Mouse (Mus musculus) hindbrain, embryonic 11.5 days (tissue): ENCODE results near the gene Ahdc1. TPM values are rescaled to one million over a fixed set of nuclear protein-coding genes. Genes with fewer than 3 reads are reported as not detected.

Experiments
- ATAC-seq: fragments of 200-750 bp; cut with Nextera tagmentation; 2 replicates; pipeline ENCODE4 v1.8.0; 2017; ENCODE audit warnings: mild to moderate bottlenecking, moderate TSS enrichment, moderate library complexity; ENCODE audit not compliant: low FRiP score
- DNase-seq: peaks from one replicate; pipeline ENCODE4 v3.0.0-alpha.2; 2015; ENCODE audit warnings: low spot score
- H3K27ac ChIP-seq: fragments of 300-500 bp; sonication (generic); 2 replicates; pipeline ENCODE4 v1.5.1; 2014; ENCODE audit warnings: mild to moderate bottlenecking, low read depth, low read length
- H3K27me3 ChIP-seq: fragments of 300-500 bp; sonication (generic); 2 replicates; pipeline ENCODE4 v1.6.1; 2014; ENCODE audit warnings: mild to moderate bottlenecking, low read length, moderate library complexity, mixed read lengths; ENCODE audit not compliant: control insufficient read depth, insufficient read depth
- H3K36me3 ChIP-seq: fragments of 300-500 bp; sonication (generic); 2 replicates; pipeline ENCODE4 v1.6.1; 2014; ENCODE audit warnings: mild to moderate bottlenecking, low read length, moderate library complexity, mixed read lengths; ENCODE audit not compliant: control insufficient read depth, insufficient read depth
- H3K4me1 ChIP-seq: fragments of 300-500 bp; sonication (generic); replicated peaks from 2 replicates; pipeline ENCODE4 v1.6.1; 2014; ENCODE audit warnings: low read length, mixed read lengths; ENCODE audit not compliant: control insufficient read depth, insufficient read depth
- H3K4me2 ChIP-seq: fragments of 300-500 bp; sonication (generic); replicated peaks from 2 replicates; pipeline ENCODE4 v1.6.1; 2014; ENCODE audit warnings: mild to moderate bottlenecking, low read depth, low read length
- H3K4me3 ChIP-seq: fragments of 300-500 bp; sonication (generic); 2 replicates; pipeline ENCODE4 v1.5.1; 2014; ENCODE audit warnings: low read depth, low read length
- H3K9ac ChIP-seq: fragments of 300-500 bp; sonication (generic); 2 replicates; pipeline ENCODE4 v1.6.1; 2014; ENCODE audit warnings: low read depth, low read length
- H3K9me3 ChIP-seq: fragments of 300-500 bp; sonication (generic); 2 replicates; pipeline ENCODE4 v1.6.1; 2016; ENCODE audit warnings: low read length; ENCODE audit not compliant: control insufficient read depth
- WGBS: fragments of 180-500 bp; shearing (Covaris S2); extraction: QIAGEN DNeasy Blood & Tissue Kit; methylation state at CpG from one replicate; pipeline ENCODE4 v1.1.7; 2014; 5-methylcytosine and 5-hydroxymethylcytosine counted together
- polyA plus RNA-seq: library from polyadenylated mRNA; unstranded; fragments of >200 nt; fragmentation: Nextera tagmentation; extraction: Ambion mirVana; gene quantifications from 2 replicates; pipeline ENCODE4 v1.2.1, GENCODE M21; 2014

Gene Ahdc1
- polyA plus RNA-seq, 1 experiment from 2014 or later = 9.0 TPM

DNA sequence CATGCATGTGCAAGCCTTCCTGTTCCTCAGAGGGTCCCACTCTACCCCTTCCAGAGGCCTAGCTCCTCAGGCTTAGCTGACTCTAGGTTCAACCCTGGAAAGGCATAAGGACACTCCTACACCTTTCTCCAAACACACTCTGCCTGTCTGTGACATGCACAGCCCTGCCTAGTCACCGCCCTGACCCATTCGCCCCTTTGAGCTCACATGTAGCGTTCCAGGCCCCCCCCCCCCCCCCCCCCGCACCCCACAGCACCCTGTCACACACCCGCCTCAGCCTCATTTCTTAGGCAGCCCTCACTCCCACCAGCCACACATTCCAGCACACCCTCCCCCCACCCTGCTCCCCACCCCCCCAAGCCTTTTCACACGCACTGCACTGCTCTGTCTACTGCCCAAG, 9.7 kb downstream of the Ahdc1 start:
- H3K4me1 ChIP-seq = peaks cover 66% of the 10 kb centered on the region
- DNase-seq (no peak), ATAC-seq (no peak)
- 0 out of 2 replicates have a peak overlapping the region, but pooled peaks have one; percentile 7 for H3K9ac ChIP-seq
- H3K4me2 ChIP-seq = no peak overlapping the region
- H3K27ac ChIP-seq = peak overlapping the region; percentile 71
- H3K27me3 ChIP-seq = no peaks in the 10 kb centered on the region
- no peak overlapping the region for H3K4me3 ChIP-seq
- WGBS = 25% methylated on average over 5 of the region's 6 CpGs
- H3K36me3 ChIP-seq = no peaks in the 10 kb centered on the region
- H3K9me3 ChIP-seq = no peaks in the 10 kb centered on the region

DNA sequence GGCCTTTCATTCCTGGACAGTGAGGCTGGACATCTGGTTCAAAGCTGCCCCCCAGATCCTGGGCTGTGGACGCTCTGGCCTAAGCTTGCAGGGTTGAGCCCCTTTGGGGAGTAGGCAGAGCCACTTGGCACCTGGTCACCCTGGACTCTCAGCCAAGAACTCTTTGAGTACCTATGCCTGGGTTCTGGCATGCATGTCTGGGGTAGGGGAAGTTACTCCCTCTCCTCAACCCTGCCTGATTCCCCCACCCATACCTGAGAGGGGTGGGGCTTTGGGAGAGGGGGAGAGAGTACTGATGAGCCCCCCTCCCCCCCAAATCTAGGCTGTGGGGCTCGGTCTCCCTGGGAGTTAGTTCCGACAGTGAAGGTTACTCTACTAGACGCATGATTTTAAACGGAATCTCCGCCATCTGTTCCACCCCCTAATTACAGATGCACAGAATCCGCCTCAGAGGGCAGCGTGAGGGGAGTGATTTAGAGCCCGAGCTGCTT, 10.2 kb downstream of the Ahdc1 start:
- Histone ChIP-seq H3K4me2 (peak overlapping the region; percentile 22; the same call in 1 of the 2 replicates), H3K9me3 (no peaks in the 10 kb centered on the region), H3K27ac (peak overlapping the region; percentile 71), H3K4me1 (peaks cover 64% of the 10 kb centered on the region), H3K9ac (0 out of 2 replicates have a peak overlapping the region, but pooled peaks have one; percentile 7), H3K36me3 (no peaks in the 10 kb centered on the region), H3K27me3 (no peaks in the 10 kb centered on the region), H3K4me3 (no peak overlapping the region)
- ATAC-seq = 0 out of 2 replicates have a peak, but pooled peaks have one; percentile 4
- WGBS = 3% methylated on average over 9 of the region's 9 CpGs
- peak; percentile 65 for DNase-seq

DNA sequence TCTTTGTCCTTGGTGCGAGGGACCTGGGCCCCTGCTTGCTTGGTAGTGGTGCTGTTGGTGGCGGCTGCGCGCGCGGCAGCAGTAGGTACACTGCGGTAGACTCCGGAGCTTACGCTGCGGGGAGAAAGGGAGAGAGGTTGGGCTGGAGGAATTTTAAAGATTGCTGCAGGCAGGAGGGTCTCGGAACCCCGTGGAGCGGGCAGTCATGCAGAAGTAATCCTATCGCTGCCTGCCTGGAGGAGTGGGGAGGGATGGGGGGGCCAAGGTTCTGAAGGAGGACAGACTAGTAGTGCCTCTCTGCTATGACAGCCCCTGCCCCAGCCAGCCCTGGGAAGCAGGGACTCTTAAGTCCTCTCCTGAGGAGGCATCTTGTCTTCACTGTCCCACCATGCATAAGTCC, 11.2 kb downstream of the Ahdc1 start:
- Histone ChIP-seq H3K9me3 (no peaks in the 10 kb centered on the region), H3K27ac (peak overlapping the region; percentile 71), H3K4me1 (peaks cover 57% of the 10 kb centered on the region), H3K4me3 (no peak overlapping the region), H3K9ac (peak overlapping the region; percentile 5; the same call in 1 of the 2 replicates), H3K27me3 (no peaks in the 10 kb centered on the region), H3K4me2 (peak overlapping the region; percentile 22), H3K36me3 (no peaks in the 10 kb centered on the region)
- under 1% methylated on average over 14 of the region's 14 CpGs for WGBS
- peak; percentile 55 for DNase-seq
- peak; percentile 31; the same call in 1 of the 2 replicates for ATAC-seq

DNA sequence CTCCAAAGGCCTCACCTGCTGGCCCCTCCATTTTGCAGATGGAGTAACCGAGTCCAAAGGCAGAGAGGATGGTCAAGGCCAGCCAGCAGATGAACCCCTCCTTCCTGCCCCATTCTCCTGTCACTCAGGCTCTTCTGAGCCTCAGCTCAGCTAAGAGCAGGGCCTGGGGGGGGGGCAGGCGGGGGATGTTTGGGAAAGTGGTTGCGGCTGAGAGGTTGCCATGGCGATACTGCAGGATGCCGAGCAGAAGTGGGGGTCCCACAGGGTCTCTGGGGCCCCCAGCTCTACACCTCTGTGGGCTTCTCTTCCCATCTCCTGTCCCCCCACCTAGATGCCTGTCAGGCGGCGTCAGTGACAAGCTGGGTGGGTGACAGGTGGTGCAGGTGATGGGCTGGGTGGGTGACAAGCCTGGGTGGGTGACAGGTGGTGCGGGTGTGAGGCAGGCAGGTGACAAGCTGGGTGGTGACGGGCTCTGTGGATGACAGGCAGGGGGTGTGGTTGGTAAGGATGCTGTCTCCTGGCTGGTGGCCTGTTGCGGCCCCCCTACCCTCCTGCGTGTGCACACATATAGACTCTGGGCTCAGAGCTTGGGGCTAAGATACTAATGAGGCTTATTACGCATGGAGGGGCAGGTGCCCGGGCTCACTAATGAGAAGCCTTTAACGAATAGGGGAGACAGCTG, 12.0 kb downstream of the Ahdc1 start:
- H3K27me3 ChIP-seq = no peaks in the 10 kb centered on the region
- peak overlapping the region; percentile 71; the same call in 1 of the 2 replicates for H3K27ac ChIP-seq
- DNase-seq (peak; percentile 38), ATAC-seq (peak; percentile 41; the same call in 1 of the 2 replicates)
- H3K4me3 ChIP-seq = no peak overlapping the region
- H3K9ac ChIP-seq = no peak overlapping the region; the same call in 1 of the 2 replicates
- WGBS = 49% methylated on average over 14 of the region's 14 CpGs
- H3K36me3 ChIP-seq = no peaks in the 10 kb centered on the region
- H3K9me3 ChIP-seq = no peaks in the 10 kb centered on the region
- H3K4me1 ChIP-seq = peaks cover 56% of the 10 kb centered on the region
- H3K4me2 ChIP-seq = peak overlapping the region; percentile 22; the same call in 1 of the 2 replicates

DNA sequence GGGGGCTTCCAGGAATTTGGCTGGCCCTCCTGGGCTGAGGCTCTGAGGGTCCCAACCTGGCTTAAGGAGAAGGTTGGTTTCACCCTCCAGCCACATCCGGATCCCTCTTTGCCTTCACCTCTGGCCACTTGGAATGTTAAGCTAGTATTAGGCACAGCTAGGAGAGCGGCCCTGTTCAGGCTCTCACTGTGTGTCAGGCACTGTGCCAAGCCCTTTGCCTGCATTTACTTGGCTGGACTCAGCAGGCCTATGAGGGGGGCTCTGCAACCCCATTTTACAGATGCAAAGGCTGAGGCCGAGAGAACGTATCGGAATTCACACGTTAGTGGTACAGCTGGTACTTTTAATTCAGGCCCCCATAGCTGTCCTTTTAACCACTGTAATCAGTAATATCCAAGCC, 12.6 kb downstream of the Ahdc1 start:
- ATAC-seq (no peak), DNase-seq (peak; percentile 23)
- no peaks in the 10 kb centered on the region for H3K9me3 ChIP-seq
- peak overlapping the region; percentile 30; the same call in 1 of the 2 replicates for H3K27ac ChIP-seq
- H3K9ac ChIP-seq = no peak overlapping the region
- H3K4me2 ChIP-seq = no peak overlapping the region
- no peaks in the 10 kb centered on the region for H3K36me3 ChIP-seq
- H3K4me3 ChIP-seq = no peak overlapping the region
- H3K27me3 ChIP-seq = no peaks in the 10 kb centered on the region
- WGBS = 86% methylated on average over 6 of the region's 6 CpGs
- H3K4me1 ChIP-seq = peaks cover 52% of the 10 kb centered on the region

DNA sequence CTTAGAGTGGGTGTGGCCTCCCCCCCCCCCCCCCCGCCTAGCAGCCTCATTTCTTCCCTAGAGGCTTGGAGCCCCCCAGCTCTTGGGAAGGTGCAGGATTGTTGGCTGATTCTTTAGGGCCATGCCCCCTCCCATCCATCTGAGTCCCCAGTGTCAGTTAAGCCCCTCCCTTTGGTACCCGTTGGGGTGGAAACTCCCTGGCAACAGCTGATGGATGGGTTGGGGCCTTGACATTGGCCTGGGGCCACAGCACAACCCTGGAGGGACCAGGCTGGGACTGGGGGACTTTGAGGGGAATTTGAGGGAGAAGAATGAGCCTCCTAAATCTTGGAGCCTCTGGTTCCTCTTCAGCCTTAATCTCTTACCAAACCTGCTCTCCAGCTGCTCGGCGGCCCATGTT, 13.3 kb downstream of the Ahdc1 start:
- DNase-seq (peak; percentile 44), ATAC-seq (no peak)
- Histone ChIP-seq H3K9me3 (no peaks in the 10 kb centered on the region), H3K4me1 (peaks cover 50% of the 10 kb centered on the region), H3K36me3 (no peaks in the 10 kb centered on the region), H3K9ac (no peak overlapping the region), H3K27me3 (no peaks in the 10 kb centered on the region), H3K4me3 (no peak overlapping the region), H3K4me2 (no peak overlapping the region), H3K27ac (peak overlapping the region; percentile 67; the same call in 1 of the 2 replicates)
- 44% methylated on average over 4 of the region's 4 CpGs for WGBS

DNA sequence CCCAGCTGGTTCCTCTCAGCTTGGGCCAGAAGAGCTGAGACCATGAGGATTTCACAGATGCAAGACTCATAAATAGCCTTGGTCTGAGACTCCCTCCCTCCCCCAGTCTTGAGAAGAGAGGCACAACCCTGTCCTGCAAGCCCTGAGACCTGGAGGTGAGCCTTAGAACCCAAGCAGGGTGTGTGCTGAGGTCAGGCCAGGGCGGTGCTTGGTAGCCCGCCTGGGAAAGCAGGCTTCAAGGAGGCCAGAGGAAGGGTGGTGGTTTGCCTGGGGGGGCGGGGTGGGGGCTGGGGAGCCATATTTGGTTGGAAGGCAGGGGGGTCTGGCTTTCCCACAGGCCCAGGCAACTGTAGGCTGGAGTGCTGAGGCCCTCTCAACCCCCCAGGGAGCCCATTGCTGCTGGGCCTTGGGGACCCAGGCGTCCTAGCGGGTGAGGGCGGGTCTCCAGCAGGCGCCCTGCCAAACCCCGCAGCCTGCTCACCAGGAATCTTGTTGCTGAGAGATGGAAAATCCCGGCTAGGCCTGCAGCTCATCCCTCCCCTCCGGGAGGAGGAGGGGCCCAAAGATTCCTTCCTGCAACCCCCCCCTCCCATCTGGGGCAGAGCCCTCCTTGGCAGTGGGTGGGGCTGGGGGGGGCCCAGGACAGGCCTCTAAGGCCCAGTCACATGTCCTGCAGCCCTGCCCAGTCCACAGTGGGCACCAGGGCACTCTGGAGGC, 14.1 kb downstream of the Ahdc1 start:
- Histone ChIP-seq H3K36me3 (no peaks in the 10 kb centered on the region), H3K9ac (0 out of 2 replicates have a peak overlapping the region, but pooled peaks have one; percentile 24), H3K27ac (peak overlapping the region; percentile 67), H3K4me3 (no peak overlapping the region), H3K4me1 (peaks cover 50% of the 10 kb centered on the region), H3K27me3 (no peaks in the 10 kb centered on the region), H3K9me3 (no peaks in the 10 kb centered on the region), H3K4me2 (no peak overlapping the region)
- no peak for ATAC-seq
- 30% methylated on average over 8 of the region's 10 CpGs for WGBS
- no peak for DNase-seq

DNA sequence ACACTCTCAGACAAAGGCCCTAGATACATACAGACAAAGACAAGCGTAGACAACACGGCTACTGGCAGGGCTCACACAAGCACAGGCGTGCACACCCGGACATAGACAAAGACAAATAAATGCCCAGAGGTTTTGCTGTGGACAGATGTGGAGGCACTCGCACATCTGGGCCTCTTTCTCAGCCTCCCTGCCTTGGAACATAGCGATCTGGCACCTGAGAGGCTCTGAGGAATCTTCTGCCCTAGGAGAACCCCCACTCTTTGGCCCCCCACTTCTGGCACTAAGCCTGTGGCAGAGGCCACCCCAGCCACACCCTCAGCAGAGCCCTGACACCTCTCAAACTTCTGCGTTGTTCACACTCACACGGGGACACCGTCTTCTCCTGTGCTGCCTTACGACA, 15.2 kb downstream of the Ahdc1 start:
- Histone ChIP-seq H3K9me3 (no peaks in the 10 kb centered on the region), H3K27ac (peak overlapping the region; percentile 67), H3K4me1 (peaks cover 40% of the 10 kb centered on the region), H3K36me3 (no peaks in the 10 kb centered on the region), H3K9ac (no peak overlapping the region), H3K4me3 (no peak overlapping the region), H3K4me2 (no peak overlapping the region), H3K27me3 (no peaks in the 10 kb centered on the region)
- ATAC-seq (no peak), DNase-seq (no peak)
- 75% methylated on average over 10 of the region's 10 CpGs for WGBS
